Mouse (Mus musculus) right cerebral cortex, adult 2 months (tissue): ENCODE results near the gene Hmgcll1.
"Not testable (repeated sequence)": the region's sequence is repeated elsewhere in the genome, so short reads cannot be mapped to it uniquely, and the experiment has no call there.

Source experiments
- DNase-seq, 2 experiments: peaks; one replicate each; pipeline ENCODE4 v3.0.0; 2021 to 2022; ENCODE audit warnings: low spot score in 2 of 2

Hmgcll1 gene

GRCm38 (mm10) chr9:76060935-76061334 lies 46.3 kb downstream of the Hmgcll1 start:
- DNase-seq: no peak

GRCm38 (mm10) chr9:76061492-76061891 lies 46.8 kb downstream of the Hmgcll1 start:
- no peak for DNase-seq

- no peak for DNase-seq
Measured at GRCm38 (mm10) chr9:76064164-76064563, 49.5 kb downstream of the Hmgcll1 start.

- no peak for DNase-seq
Measured at GRCm38 (mm10) chr9:76091561-76091960, 76.9 kb downstream of the Hmgcll1 start.

- no peak for DNase-seq
Measured at GRCm38 (mm10) chr9:76097221-76097620, 82.6 kb downstream of the Hmgcll1 start.

- no peak for DNase-seq
Measured at GRCm38 (mm10) chr9:76099981-76100380, 85.3 kb downstream of the Hmgcll1 start.

GRCm38 (mm10) chr9:76104416-76104815 lies 89.8 kb downstream of the Hmgcll1 start:
- DNase-seq: not testable (repeated sequence)

- DNase-seq: no peak
Measured at GRCm38 (mm10) chr9:76104846-76105245, 90.2 kb downstream of the Hmgcll1 start.

- DNase-seq: peak; percentile 76 to 81
Measured at GRCm38 (mm10) chr9:76122888-76123287, 108.2 kb downstream of the Hmgcll1 start.

GRCm38 (mm10) chr9:76124249-76124648 lies 109.6 kb downstream of the Hmgcll1 start:
- DNase-seq: no peak

- no peak for DNase-seq
Measured at GRCm38 (mm10) chr9:76129353-76129752, 114.7 kb downstream of the Hmgcll1 start.

GRCm38 (mm10) chr9:76134042-76134441 lies 119.4 kb downstream of the Hmgcll1 start:
- DNase-seq: no peak

GRCm38 (mm10) chr9:76138378-76139109 lies 123.9 kb downstream of the Hmgcll1 start:
- DNase-seq: peak; percentile 12 to 17

- no peak for DNase-seq
Measured at GRCm38 (mm10) chr9:76145593-76145992, 130.9 kb downstream of the Hmgcll1 start.

- no peak for DNase-seq
Measured at GRCm38 (mm10) chr9:76162446-76162845, 147.8 kb downstream of the Hmgcll1 start.

GRCm38 (mm10) chr9:76168355-76168754 lies 153.7 kb downstream of the Hmgcll1 start:
- peak; percentile 14 to 16 for DNase-seq

- DNase-seq: no peak
Measured at GRCm38 (mm10) chr9:76172686-76173295, 158.1 kb downstream of the Hmgcll1 start.

GRCm38 (mm10) chr9:76179221-76179620 lies 164.6 kb downstream of the Hmgcll1 start:
- DNase-seq: no peak
